Mouse (Mus musculus) embryonic facial prominence, embryonic 12.5 days (tissue): ENCODE measurements at regions not wholly inside any gene's neighbourhood (a gene's known extent, or its start where the extent isn't known, plus 50 kb on each side); places are given as distances from the start of the nearest gene placed in this dataset.
A peak's percentile ranks its signal among the peaks of the same experiment; 100 is the strongest.

Experiments
- ATAC-seq: fragments of 200-750 bp; cut with Nextera tagmentation; 2 replicates; pipeline ENCODE4 v1.8.0; 2017; ENCODE audit not compliant: insufficient number of reproducible peaks, insufficient read depth, low FRiP score, low TSS enrichment
- H3K27ac ChIP-seq: fragments of 300-500 bp; sonication (generic); 2 replicates; pipeline ENCODE4 v1.5.1; 2016; ENCODE audit warnings: mild to moderate bottlenecking
- H3K27me3 ChIP-seq: fragments of 300-500 bp; sonication (generic); 2 replicates; pipeline ENCODE4 v1.6.1; 2016; ENCODE audit warnings: mild to moderate bottlenecking, moderate library complexity
- H3K36me3 ChIP-seq: fragments of 300-500 bp; sonication (generic); 2 replicates; pipeline ENCODE4 v1.6.1; 2016; ENCODE audit warnings: mild to moderate bottlenecking
- H3K4me1 ChIP-seq: fragments of 300-500 bp; sonication (generic); 2 replicates; pipeline ENCODE4 v1.6.1; 2016
- H3K4me2 ChIP-seq: fragments of 300-500 bp; sonication (generic); replicated peaks from 2 replicates; pipeline ENCODE4 v1.6.1; 2016; ENCODE audit warnings: mild to moderate bottlenecking, moderate library complexity
- H3K4me3 ChIP-seq: fragments of 300-500 bp; sonication (generic); 2 replicates; pipeline ENCODE4 v1.5.1; 2016; ENCODE audit warnings: mild to moderate bottlenecking
- H3K9ac ChIP-seq: fragments of 300-500 bp; sonication (generic); 2 replicates; pipeline ENCODE4 v1.6.1; 2016; ENCODE audit warnings: mild to moderate bottlenecking, moderate library complexity
- H3K9me3 ChIP-seq: fragments of 300-500 bp; sonication (generic); 2 replicates; pipeline ENCODE4 v1.6.1; 2016; ENCODE audit warnings: mild to moderate bottlenecking, moderate library complexity
- WGBS: fragments of 180-500 bp; shearing (Covaris S2); methylation state at CpG from one replicate; pipeline ENCODE4 v1.1.7; 2016; 5-methylcytosine and 5-hydroxymethylcytosine counted together

- no peaks in the 10 kb centered on the region for H3K27me3 ChIP-seq
- H3K36me3 ChIP-seq = no peaks in the 10 kb centered on the region
- no peak overlapping the region for H3K4me3 ChIP-seq
- ATAC-seq = no peak
- no peak overlapping the region for H3K4me2 ChIP-seq
- H3K9ac ChIP-seq = no peak overlapping the region
- H3K9me3 ChIP-seq = no peaks in the 10 kb centered on the region
- H3K27ac ChIP-seq = no peak overlapping the region
- WGBS = 41% methylated on average over 2 of the region's 2 CpGs
- no peaks in the 10 kb centered on the region for H3K4me1 ChIP-seq
These were observed 64.1 kb upstream of the Ranbp3l start for GRCm38 (mm10) chr15:8903651-8904050.

- Histone ChIP-seq H3K27ac (no peak overlapping the region), H3K4me2 (no peak overlapping the region), H3K27me3 (no peaks in the 10 kb centered on the region), H3K4me1 (no peaks in the 10 kb centered on the region), H3K4me3 (no peak overlapping the region), H3K9me3 (no peaks in the 10 kb centered on the region), H3K9ac (no peak overlapping the region), H3K36me3 (no peaks in the 10 kb centered on the region)
- ATAC-seq = no peak
- 87% methylated on average over 11 of the region's 11 CpGs for WGBS
These were observed 70.1 kb upstream of the Ranbp3l start for GRCm38 (mm10) chr15:8897487-8898158.

- Histone ChIP-seq H3K4me3 (no peak overlapping the region), H3K36me3 (no peaks in the 10 kb centered on the region), H3K4me1 (no peaks in the 10 kb centered on the region), H3K4me2 (no peak overlapping the region), H3K27ac (no peak overlapping the region), H3K9me3 (no peaks in the 10 kb centered on the region), H3K27me3 (no peaks in the 10 kb centered on the region), H3K9ac (no peak overlapping the region)
- ATAC-seq = no peak
- WGBS = 91% methylated on average over 2 of the region's 2 CpGs
These were observed 70.9 kb upstream of the Ranbp3l start for GRCm38 (mm10) chr15:8896856-8897255.

GRCm38 (mm10) chr15:8896391-8896790 is 71.4 kb upstream of the Ranbp3l start:
- 0 out of 2 replicates have a peak, but pooled peaks have one; percentile 15 for ATAC-seq
- H3K27ac ChIP-seq = no peak overlapping the region
- H3K27me3 ChIP-seq = no peaks in the 10 kb centered on the region
- no peaks in the 10 kb centered on the region for H3K9me3 ChIP-seq
- WGBS = 71% methylated on average over 12 of the region's 12 CpGs
- no peaks in the 10 kb centered on the region for H3K36me3 ChIP-seq
- no peak overlapping the region for H3K4me2 ChIP-seq
- H3K4me3 ChIP-seq = no peak overlapping the region
- H3K4me1 ChIP-seq = no peaks in the 10 kb centered on the region
- no peak overlapping the region for H3K9ac ChIP-seq

GRCm38 (mm10) chr15:8885585-8885984 is 82.2 kb upstream of the Ranbp3l start:
- H3K4me3 ChIP-seq = no peak overlapping the region
- 96% methylated on average over 3 of the region's 3 CpGs for WGBS
- no peak overlapping the region for H3K9ac ChIP-seq
- no peaks in the 10 kb centered on the region for H3K36me3 ChIP-seq
- no peak for ATAC-seq
- no peaks in the 10 kb centered on the region for H3K27me3 ChIP-seq
- no peaks in the 10 kb centered on the region for H3K9me3 ChIP-seq
- H3K4me2 ChIP-seq = no peak overlapping the region
- no peak overlapping the region for H3K27ac ChIP-seq
- no peaks in the 10 kb centered on the region for H3K4me1 ChIP-seq

GRCm38 (mm10) chr15:8884608-8885467 is 82.9 kb upstream of the Ranbp3l start:
- no peaks in the 10 kb centered on the region for H3K4me1 ChIP-seq
- no peak overlapping the region for H3K9ac ChIP-seq
- 43% methylated on average over 18 of the region's 18 CpGs for WGBS
- H3K36me3 ChIP-seq = no peaks in the 10 kb centered on the region
- no peak for ATAC-seq
- H3K9me3 ChIP-seq = no peaks in the 10 kb centered on the region
- H3K27ac ChIP-seq = no peak overlapping the region
- H3K4me2 ChIP-seq = peak overlapping the region; percentile 33
- no peak overlapping the region for H3K4me3 ChIP-seq
- no peaks in the 10 kb centered on the region for H3K27me3 ChIP-seq

GRCm38 (mm10) chr15:8882880-8883539 is 84.7 kb upstream of the Ranbp3l start:
- H3K27ac ChIP-seq = no peak overlapping the region
- no peak overlapping the region for H3K4me2 ChIP-seq
- no peaks in the 10 kb centered on the region for H3K4me1 ChIP-seq
- H3K9ac ChIP-seq = no peak overlapping the region
- no peak for ATAC-seq
- no peaks in the 10 kb centered on the region for H3K36me3 ChIP-seq
- no peaks in the 10 kb centered on the region for H3K27me3 ChIP-seq
- WGBS = 62% methylated on average over 9 of the region's 9 CpGs
- no peaks in the 10 kb centered on the region for H3K9me3 ChIP-seq
- no peak overlapping the region for H3K4me3 ChIP-seq

GRCm38 (mm10) chr15:8874884-8875493 is 92.8 kb upstream of the Ranbp3l start:
- H3K9me3 ChIP-seq = no peaks in the 10 kb centered on the region
- no peak overlapping the region for H3K27ac ChIP-seq
- no peak overlapping the region for H3K9ac ChIP-seq
- H3K4me3 ChIP-seq = no peak overlapping the region
- no peaks in the 10 kb centered on the region for H3K27me3 ChIP-seq
- H3K4me1 ChIP-seq = no peaks in the 10 kb centered on the region
- no peak for ATAC-seq
- no peaks in the 10 kb centered on the region for H3K36me3 ChIP-seq
- no peak overlapping the region for H3K4me2 ChIP-seq
- WGBS = 74% methylated on average over 9 of the region's 9 CpGs

- Histone ChIP-seq H3K36me3 (no peaks in the 10 kb centered on the region), H3K9ac (no peak overlapping the region), H3K4me3 (no peak overlapping the region), H3K27me3 (no peaks in the 10 kb centered on the region), H3K4me2 (no peak overlapping the region), H3K27ac (no peak overlapping the region), H3K9me3 (no peaks in the 10 kb centered on the region), H3K4me1 (no peaks in the 10 kb centered on the region; the same call in 1 of the 2 replicates)
- WGBS = 78% methylated on average over 2 of the region's 2 CpGs
- no peak for ATAC-seq
These were observed 99.7 kb upstream of the Ranbp3l start for GRCm38 (mm10) chr15:8868021-8868420.

- no peak overlapping the region for H3K27ac ChIP-seq
These were observed 100.4 kb upstream of the Ranbp3l start for GRCm38 (mm10) chr15:8867160-8867891.

More at GRCm38 (mm10) chr15:8867160-8867891, 100.4 kb upstream of the Ranbp3l start:
- 59% methylated on average over 7 of the region's 7 CpGs for WGBS
- Histone ChIP-seq H3K4me1 (no peaks in the 10 kb centered on the region; the same call in 1 of the 2 replicates), H3K36me3 (no peaks in the 10 kb centered on the region), H3K9me3 (no peaks in the 10 kb centered on the region), H3K4me3 (no peak overlapping the region), H3K9ac (no peak overlapping the region), H3K27me3 (no peaks in the 10 kb centered on the region), H3K4me2 (no peak overlapping the region)
- no peak for ATAC-seq
